Mouse (Mus musculus): ENCODE data around the gene Cdh4. TPM values are rescaled to one million over a fixed set of nuclear protein-coding genes. Genes with fewer than 3 reads are reported as not detected.

The Cdh4 gene
- polyA plus RNA-seq, 1 experiment from 2014 or later: 1.1 TPM

- WGBS: 90% methylated on average over 13 of the region's 13 CpGs
- Histone ChIP-seq H3K4me3 (no peak overlapping the region), H3K4me1 (replicated peaks) (0 out of 2 replicates have a peak, but pooled peaks cover 7% of the 10 kb centered on the region), H3K9ac (no peak overlapping the region), H3K27me3 (replicated peaks) (peaks cover 37% of the 10 kb centered on the region), H3K4me2 (no peak overlapping the region), H3K36me3 (no peaks in the 10 kb centered on the region), H3K9me3 (replicated peaks) (peaks cover 4% of the 10 kb centered on the region; the same call in 1 of the 2 replicates), H3K27ac (ENCODE audit: poor library complexity, severe bottlenecking) (no peak overlapping the region)
- ATAC-seq (ENCODE audit: insufficient number of reproducible peaks, low FRiP score): no peak
Measured at GRCm38 (mm10) chr2:179664171-179664608, 222.0 kb downstream of the Cdh4 start.

DNA sequence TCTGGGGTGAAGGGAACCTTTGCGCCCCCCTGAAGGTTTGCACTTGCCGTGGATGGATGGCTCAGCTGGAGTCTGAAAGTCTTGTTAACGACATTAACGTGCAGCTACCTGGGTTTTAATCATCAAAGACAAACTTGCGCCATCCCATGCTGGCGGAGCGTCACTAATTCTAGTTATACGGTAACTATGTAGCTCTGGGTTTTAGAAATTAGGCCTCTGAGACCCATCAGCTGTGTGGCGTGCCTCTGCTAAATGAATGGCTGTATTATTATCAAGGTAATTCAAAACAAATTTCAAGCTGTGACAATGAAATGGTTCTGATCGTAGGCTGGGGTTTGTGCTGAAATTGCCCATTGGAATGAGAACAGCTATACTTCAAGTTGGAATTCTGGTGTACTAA is 228.5 kb downstream of the Cdh4 start:
- no peaks in the 10 kb centered on the region for H3K9me3 ChIP-seq (replicated peaks)
- no peaks in the 10 kb centered on the region for H3K4me1 ChIP-seq (replicated peaks)
- no peak overlapping the region for H3K9ac ChIP-seq
- H3K27ac ChIP-seq (ENCODE audit: poor library complexity, severe bottlenecking): no peak overlapping the region
- no peak overlapping the region for H3K4me2 ChIP-seq
- H3K27me3 ChIP-seq (replicated peaks): peaks cover 25% of the 10 kb centered on the region
- 71% methylated on average over 10 of the region's 10 CpGs for WGBS
- H3K36me3 ChIP-seq: no peaks in the 10 kb centered on the region
- ATAC-seq (ENCODE audit: insufficient number of reproducible peaks, low FRiP score): no peak
- no peak overlapping the region for H3K4me3 ChIP-seq

- H3K27ac ChIP-seq (ENCODE audit: poor library complexity, severe bottlenecking): no peak overlapping the region
- ATAC-seq (ENCODE audit: insufficient number of reproducible peaks, low FRiP score): no peak
- H3K4me2 ChIP-seq: no peak overlapping the region
- H3K27me3 ChIP-seq (replicated peaks): peaks cover 4% of the 10 kb centered on the region; the same call in 1 of the 2 replicates
- no peaks in the 10 kb centered on the region for H3K36me3 ChIP-seq
- H3K4me3 ChIP-seq: no peak overlapping the region
- no peaks in the 10 kb centered on the region for H3K9me3 ChIP-seq (replicated peaks)
- no peak overlapping the region for H3K9ac ChIP-seq
- no peaks in the 10 kb centered on the region for H3K4me1 ChIP-seq (replicated peaks)
- 57% methylated on average over 5 of the region's 5 CpGs for WGBS
Measured at GRCm38 (mm10) chr2:179679866-179680265, 237.6 kb downstream of the Cdh4 start.

DNA sequence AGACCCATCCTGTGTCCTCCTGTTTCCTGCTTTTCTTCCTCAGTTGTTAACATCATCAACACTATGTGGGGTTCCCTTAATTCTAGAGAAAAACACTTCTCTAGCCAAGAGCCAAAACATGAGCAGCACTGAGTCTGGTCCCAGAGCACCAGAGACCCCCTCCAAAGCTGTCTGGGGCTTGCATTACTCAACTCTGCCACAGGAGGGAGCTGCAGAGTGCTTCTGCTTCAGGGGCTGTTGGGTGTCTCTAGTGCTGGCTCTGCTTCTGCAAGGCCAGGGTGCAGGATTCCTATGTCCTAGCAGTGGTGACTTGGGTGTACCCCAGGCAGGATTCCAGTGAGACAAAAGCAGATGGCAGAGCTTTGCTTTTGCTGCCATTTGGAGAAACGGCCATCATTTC is 239.2 kb downstream of the Cdh4 start:
- Histone ChIP-seq H3K9ac (no peak overlapping the region), H3K36me3 (no peaks in the 10 kb centered on the region), H3K27me3 (replicated peaks) (peaks cover 4% of the 10 kb centered on the region; the same call in 1 of the 2 replicates), H3K9me3 (replicated peaks) (no peaks in the 10 kb centered on the region), H3K4me3 (no peak overlapping the region), H3K4me1 (replicated peaks) (no peaks in the 10 kb centered on the region), H3K27ac (ENCODE audit: poor library complexity, severe bottlenecking) (no peak overlapping the region), H3K4me2 (no peak overlapping the region)
- 79% methylated on average over 1 of the region's 1 CpGs for WGBS
- no peak for ATAC-seq (ENCODE audit: insufficient number of reproducible peaks, low FRiP score)

- Histone ChIP-seq H3K9me3 (replicated peaks) (no peaks in the 10 kb centered on the region), H3K9ac (no peak overlapping the region), H3K4me2 (no peak overlapping the region), H3K4me3 (no peak overlapping the region), H3K27ac (ENCODE audit: poor library complexity, severe bottlenecking) (no peak overlapping the region), H3K4me1 (replicated peaks) (no peaks in the 10 kb centered on the region), H3K36me3 (no peaks in the 10 kb centered on the region), H3K27me3 (replicated peaks) (no peaks in the 10 kb centered on the region)
- 57% methylated on average over 12 of the region's 12 CpGs for WGBS
- no peak for ATAC-seq (ENCODE audit: insufficient number of reproducible peaks, low FRiP score)
Measured at GRCm38 (mm10) chr2:179687243-179687681, 245.0 kb downstream of the Cdh4 start.

- Histone ChIP-seq H3K36me3 (no peaks in the 10 kb centered on the region), H3K4me1 (replicated peaks) (no peaks in the 10 kb centered on the region), H3K27me3 (replicated peaks) (no peaks in the 10 kb centered on the region), H3K9ac (no peak overlapping the region), H3K27ac (ENCODE audit: poor library complexity, severe bottlenecking) (no peak overlapping the region), H3K9me3 (replicated peaks) (no peaks in the 10 kb centered on the region), H3K4me3 (no peak overlapping the region), H3K4me2 (no peak overlapping the region)
- 72% methylated on average over 5 of the region's 5 CpGs for WGBS
- no peak for ATAC-seq (ENCODE audit: insufficient number of reproducible peaks, low FRiP score)
Measured at GRCm38 (mm10) chr2:179688976-179689375, 246.7 kb downstream of the Cdh4 start.

DNA sequence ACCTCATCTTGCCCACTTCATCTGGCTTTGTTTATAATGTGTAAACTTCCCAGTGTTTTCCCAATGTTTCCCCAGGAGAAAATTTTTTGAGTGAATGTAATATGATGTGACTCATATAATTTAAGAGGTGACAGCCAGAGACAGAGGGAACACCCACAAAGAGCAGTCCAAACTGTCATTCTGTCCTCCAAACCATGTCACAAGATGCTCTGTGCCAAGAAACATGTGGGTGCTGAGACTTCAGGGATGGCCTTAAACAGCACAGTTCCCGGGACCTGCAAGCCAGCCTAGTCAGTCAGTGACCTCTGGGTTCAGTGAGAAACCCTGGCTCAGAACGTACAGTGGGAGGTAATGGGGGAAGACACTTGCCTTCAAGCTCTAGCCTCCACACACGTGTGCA is 247.5 kb downstream of the Cdh4 start:
- Histone ChIP-seq H3K4me1 (replicated peaks) (no peaks in the 10 kb centered on the region), H3K27ac (ENCODE audit: poor library complexity, severe bottlenecking) (no peak overlapping the region), H3K9me3 (replicated peaks) (no peaks in the 10 kb centered on the region), H3K4me3 (no peak overlapping the region), H3K4me2 (no peak overlapping the region), H3K36me3 (no peaks in the 10 kb centered on the region), H3K9ac (no peak overlapping the region), H3K27me3 (replicated peaks) (0 out of 2 replicates have a peak, but pooled peaks cover 4% of the 10 kb centered on the region)
- no peak for ATAC-seq (ENCODE audit: insufficient number of reproducible peaks, low FRiP score)
- WGBS: 62% methylated on average over 3 of the region's 3 CpGs

DNA sequence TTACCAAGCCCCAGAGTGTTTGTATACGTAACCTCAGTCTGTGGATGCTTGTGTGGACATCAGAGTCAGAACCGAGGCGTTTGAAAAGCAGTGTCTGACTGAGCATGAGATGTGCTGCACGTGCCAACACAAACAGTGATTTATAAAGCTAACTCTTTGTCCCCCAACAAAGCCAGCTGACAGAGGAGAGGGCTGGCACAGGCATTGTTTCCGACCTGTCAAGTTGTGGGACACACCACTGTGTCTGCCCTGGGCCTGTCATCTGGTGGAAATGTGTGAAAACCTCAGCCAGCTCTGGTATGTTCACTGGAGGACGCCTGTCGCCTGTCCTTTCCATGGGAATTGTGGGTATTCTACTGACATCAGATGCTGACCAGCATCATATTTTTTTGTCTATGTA is 248.3 kb downstream of the Cdh4 start:
- Histone ChIP-seq H3K9ac (no peak overlapping the region), H3K4me1 (replicated peaks) (no peaks in the 10 kb centered on the region), H3K36me3 (no peaks in the 10 kb centered on the region), H3K27ac (ENCODE audit: poor library complexity, severe bottlenecking) (no peak overlapping the region), H3K4me3 (no peak overlapping the region), H3K9me3 (replicated peaks) (no peaks in the 10 kb centered on the region), H3K4me2 (no peak overlapping the region), H3K27me3 (replicated peaks) (0 out of 2 replicates have a peak, but pooled peaks cover 4% of the 10 kb centered on the region)
- ATAC-seq (ENCODE audit: insufficient number of reproducible peaks, low FRiP score): no peak
- 54% methylated on average over 7 of the region's 7 CpGs for WGBS

DNA sequence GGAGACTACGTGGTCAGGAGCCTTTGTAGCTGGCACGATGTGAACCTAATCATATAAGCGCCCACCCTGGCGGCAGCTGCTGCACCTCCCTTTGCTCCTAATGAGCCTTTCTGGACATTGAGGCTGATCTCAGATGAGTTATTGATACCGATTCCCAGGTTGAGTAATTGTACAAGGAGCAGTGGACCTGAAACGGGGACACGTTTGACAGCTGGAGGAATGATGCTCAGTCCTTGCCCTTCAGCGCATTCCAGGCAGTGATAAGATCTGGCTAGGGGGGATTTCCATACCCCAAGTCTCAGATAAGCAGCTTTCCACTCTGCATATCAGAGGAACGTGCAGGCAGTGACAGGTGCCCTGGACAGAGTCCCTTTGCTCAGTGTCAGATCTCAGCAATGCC is 252.7 kb downstream of the Cdh4 start:
- H3K36me3 ChIP-seq: no peaks in the 10 kb centered on the region
- 60% methylated on average over 9 of the region's 9 CpGs for WGBS
- no peak overlapping the region for H3K4me3 ChIP-seq
- H3K4me2 ChIP-seq: no peak overlapping the region
- H3K9ac ChIP-seq: no peak overlapping the region
- no peaks in the 10 kb centered on the region for H3K4me1 ChIP-seq (replicated peaks)
- H3K27me3 ChIP-seq (replicated peaks): peaks cover 14% of the 10 kb centered on the region; the same call in 1 of the 2 replicates
- H3K27ac ChIP-seq (ENCODE audit: poor library complexity, severe bottlenecking): no peak overlapping the region
- H3K9me3 ChIP-seq (replicated peaks): no peaks in the 10 kb centered on the region
- no peak for ATAC-seq (ENCODE audit: insufficient number of reproducible peaks, low FRiP score)

GRCm38 (mm10) chr2:179697601-179698000 is 255.4 kb downstream of the Cdh4 start:
- Histone ChIP-seq H3K4me1 (replicated peaks) (no peaks in the 10 kb centered on the region), H3K4me2 (no peak overlapping the region), H3K9me3 (replicated peaks) (no peaks in the 10 kb centered on the region), H3K4me3 (no peak overlapping the region), H3K27me3 (replicated peaks) (peaks cover 20% of the 10 kb centered on the region; the same call in 1 of the 2 replicates), H3K36me3 (no peaks in the 10 kb centered on the region), H3K27ac (ENCODE audit: poor library complexity, severe bottlenecking) (no peak overlapping the region), H3K9ac (no peak overlapping the region)
- WGBS: 70% methylated on average over 8 of the region's 8 CpGs
- no peak for ATAC-seq (ENCODE audit: insufficient number of reproducible peaks, low FRiP score)

DNA sequence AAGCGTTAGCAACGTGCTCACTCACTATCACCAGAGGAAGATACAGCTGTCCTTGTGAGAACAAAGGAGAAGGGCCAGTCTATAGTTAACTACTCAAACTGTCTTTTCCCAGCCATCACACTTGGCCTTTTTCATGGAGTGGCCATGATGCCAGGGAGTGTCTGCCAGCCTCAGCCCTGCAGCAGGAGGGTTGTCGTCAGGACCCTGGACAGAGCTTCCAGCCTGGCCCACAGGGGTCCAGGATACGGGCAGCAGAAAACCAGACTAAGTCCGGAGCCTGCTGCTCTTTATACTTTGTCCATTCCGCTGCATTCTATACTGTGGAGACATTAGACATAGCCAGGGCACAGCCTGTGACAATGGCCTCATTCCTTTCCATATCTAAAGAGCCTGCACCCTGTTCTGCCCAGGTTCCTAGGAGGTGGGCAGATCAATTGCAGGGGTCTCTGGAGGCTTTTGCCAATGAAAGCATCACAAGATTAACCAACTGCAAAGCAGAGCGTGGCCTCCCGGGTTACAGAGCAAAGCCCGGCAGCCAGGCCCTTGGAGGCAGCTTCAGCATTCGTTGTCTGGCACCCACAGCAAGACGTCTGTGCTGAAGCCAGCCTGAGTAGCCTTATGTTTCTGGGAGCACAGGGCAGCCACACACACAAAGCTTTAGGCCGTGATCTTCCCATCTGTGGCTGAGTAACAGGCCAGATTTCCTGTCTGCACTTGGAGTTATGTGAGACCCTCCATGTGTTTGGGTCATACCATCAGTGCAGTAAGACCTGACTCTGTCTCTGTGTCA is 256.2 kb downstream of the Cdh4 start:
- 38% methylated on average over 12 of the region's 12 CpGs for WGBS
- no peak overlapping the region for H3K9ac ChIP-seq
- H3K4me2 ChIP-seq: no peak overlapping the region
- no peak for ATAC-seq (ENCODE audit: insufficient number of reproducible peaks, low FRiP score)
- H3K27me3 ChIP-seq (replicated peaks): peaks cover 20% of the 10 kb centered on the region; the same call in 1 of the 2 replicates
- H3K9me3 ChIP-seq (replicated peaks): no peaks in the 10 kb centered on the region
- no peaks in the 10 kb centered on the region for H3K36me3 ChIP-seq
- H3K4me1 ChIP-seq (replicated peaks): no peaks in the 10 kb centered on the region
- H3K27ac ChIP-seq (ENCODE audit: poor library complexity, severe bottlenecking): no peak overlapping the region
- H3K4me3 ChIP-seq: no peak overlapping the region
